Mouse (Mus musculus): ENCODE results near the gene Gm9857.

The Gm9857 gene

DNA sequence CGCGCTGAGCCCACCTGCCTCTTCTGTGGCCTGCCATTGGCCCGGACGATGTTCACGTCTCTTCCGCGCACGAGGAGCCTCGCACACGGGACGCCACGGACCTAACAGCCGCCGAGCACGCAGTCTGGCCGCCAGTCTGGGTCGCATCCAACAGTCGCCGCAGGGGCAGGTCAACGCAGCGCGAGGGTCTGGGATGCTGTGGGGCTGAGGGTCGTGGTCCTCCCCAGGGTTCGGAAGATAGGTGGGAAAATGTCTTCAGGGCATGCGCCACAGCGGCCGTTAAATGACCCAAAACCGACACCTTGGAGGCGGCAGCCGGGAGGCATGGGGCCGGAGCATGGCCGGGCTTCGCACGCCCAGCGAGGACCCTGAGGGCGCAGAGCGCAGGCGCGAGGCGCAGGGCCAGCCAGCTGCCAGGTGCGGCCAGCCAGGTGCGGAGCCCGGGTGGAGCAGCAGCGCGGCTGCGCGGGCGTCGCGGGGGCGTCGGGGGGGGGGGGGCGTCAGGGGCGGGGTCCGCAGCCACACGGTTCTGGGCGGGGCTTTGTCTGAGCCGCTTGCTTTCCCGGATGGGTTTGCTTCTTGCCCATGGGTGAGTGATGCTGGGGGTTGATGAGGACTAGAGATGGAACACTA is at the start of gene Gm9857:
TSS of gene Gm9857 (minus strand) at position 445 of the 633 bp plus-strand sequence.
- in situ Hi-C loops (cut with MboI; ENCODE audit: unreplicated experiment in 2 of 2): no loop called here

DNA sequence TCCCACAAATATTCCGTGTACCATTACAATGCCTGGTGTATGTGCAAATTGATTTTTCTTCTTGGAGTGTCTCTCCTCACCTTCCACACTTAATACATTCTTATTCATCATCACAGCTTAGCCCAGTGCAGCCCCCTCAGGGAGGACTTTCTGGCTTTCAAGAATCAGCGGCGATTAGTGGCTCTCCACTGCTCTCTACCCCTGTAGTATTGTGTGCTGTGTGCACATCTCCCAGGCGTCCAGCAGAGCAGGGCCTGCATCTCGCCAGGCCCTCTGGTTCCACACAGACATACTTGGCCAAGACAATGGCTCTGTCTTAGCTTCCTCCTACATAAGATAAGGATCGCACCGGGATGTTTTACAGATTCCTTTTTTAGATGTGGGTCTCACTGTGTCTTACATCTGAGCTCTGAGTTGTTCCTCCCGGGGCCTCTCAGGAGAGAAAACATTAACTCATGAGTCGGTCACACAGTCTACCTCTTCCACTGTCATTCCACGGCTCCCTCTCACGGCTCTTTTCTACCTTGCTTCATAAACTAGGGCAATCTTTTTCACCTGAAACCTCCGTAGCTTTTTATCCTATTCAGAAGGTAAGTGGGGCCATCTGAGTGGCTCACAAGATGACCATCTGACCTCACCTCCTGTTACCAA is 46.9 kb upstream of the Gm9857 start:
- in situ Hi-C loops (cut with MboI; ENCODE audit: unreplicated experiment in 2 of 2): no loop called here

DNA sequence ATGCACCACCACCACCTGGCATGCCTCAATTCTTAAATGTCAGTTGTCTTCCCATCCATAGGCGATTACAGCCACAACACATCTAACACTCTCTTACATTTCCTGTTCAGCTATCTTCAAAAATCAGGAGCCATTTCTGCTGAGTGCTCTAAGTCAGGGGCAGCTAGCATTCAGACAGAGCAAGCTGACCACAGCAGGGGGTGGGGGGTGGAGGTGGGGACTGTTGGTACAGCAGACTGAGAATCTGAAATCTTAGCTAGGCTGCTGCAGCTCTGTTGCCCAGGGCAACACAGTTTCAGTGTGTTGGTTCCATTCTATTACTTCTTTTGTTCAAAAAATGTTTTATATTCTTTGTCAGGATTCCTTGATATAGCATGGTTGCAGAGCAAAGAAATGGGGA is 46.3 kb upstream of the Gm9857 start:
- in situ Hi-C loops (cut with MboI; ENCODE audit: unreplicated experiment in 2 of 2): no loop called here

DNA sequence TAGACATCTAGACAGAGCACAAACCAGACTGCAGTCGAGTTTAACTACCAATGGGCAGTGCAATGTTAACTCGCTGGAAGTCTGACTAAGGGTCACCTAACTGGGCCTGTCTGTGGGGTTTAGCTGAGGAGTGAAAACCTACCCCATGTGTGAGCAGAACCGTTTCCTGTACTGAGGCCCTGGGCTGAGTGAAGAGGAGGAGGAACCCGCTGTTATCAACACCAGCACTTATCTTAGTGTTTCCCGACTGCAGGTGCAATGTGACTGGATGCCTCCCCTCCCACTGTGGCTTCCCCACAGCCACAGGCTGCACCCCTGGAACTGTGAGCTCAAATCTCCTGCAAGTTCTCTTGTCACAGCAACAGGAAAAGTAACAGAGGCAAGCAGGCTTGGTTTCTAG is 43.7 kb upstream of the Gm9857 start:
- in situ Hi-C loops (cut with MboI; ENCODE audit: unreplicated experiment in 2 of 2): no loop called here

DNA sequence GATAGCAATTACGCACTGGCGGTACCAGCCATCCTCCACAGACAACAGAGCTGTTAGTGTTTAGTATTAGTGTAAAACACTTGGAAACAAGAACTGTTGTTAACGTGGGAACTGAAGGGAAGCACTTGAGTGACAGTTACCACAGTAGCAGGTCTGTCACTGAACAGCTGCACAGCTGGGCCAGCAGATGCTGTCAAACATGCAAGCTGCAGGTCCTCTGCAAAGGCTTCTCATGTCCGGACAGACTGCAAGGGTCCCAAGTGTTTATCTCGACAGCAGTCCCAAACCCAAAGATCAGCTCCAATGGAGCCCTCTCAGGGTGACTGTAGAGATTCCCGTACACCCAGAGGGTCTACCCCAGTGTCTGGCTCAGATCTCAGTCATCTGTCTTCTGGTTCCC is 41.7 kb upstream of the Gm9857 start:
- in situ Hi-C loops (cut with MboI; ENCODE audit: unreplicated experiment in 2 of 2): no loop called here

DNA sequence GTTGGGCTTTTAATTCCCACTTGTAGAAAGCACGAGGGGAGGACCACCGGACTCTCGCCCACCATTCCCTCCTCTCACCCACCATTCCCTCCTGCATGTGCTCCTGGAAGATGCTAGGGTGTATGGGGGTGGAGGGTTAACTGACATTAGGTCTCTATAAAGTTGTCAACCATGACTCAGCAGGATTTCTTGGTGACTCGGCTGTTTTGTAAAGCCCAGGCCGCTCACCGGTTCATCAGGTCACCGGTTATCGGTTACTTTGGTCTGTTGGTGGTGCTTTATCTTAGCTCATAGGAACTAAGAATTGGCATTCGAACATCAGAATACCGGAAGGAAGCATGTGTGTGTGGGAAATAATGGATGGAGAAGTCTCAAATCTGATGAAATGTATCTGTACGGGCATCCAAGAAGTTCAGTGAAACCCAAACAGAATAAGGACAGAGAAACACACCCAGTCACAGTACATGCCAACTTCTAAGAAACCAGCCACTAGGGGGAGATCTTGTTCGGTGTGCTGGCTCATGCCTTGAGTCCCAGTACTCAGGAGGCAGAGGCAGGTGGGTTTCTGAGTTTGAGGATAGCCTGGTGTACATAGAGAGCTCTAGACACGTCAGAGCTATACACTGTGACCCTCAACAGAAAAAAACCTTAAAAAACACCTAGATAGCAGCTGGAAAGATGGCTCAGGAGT is 37.2 kb upstream of the Gm9857 start:
- in situ Hi-C loops (cut with MboI; ENCODE audit: unreplicated experiment in 2 of 2): no loop called here

DNA sequence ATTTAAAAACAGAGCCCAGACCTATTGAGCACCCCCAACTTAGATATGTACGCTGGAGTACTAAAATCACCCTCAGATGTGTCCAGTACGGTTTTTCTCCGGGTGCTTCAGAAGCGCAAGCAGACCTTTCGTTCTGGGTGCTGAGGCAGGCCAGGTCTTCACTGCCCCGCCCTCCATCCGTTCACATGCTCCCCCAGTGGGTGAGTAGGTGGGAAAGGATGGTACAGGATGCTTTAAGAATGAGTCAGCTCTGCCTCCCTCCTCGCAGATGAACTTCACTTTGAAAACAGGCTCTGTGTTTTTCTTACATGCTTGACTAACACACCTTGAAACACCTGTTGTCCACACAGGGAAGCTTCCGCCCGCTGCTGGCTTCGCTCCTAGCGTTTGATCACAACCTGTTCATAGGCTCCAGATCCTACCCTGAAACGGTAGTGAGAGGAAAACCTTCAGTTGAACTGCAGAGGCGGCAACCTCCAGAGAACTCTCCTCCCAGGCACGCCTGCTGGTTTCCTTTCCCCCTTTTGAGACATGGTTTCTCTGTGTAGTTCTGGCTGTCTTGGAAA is 34.8 kb upstream of the Gm9857 start:
- in situ Hi-C loops (cut with MboI; ENCODE audit: unreplicated experiment in 2 of 2): no loop called here

DNA sequence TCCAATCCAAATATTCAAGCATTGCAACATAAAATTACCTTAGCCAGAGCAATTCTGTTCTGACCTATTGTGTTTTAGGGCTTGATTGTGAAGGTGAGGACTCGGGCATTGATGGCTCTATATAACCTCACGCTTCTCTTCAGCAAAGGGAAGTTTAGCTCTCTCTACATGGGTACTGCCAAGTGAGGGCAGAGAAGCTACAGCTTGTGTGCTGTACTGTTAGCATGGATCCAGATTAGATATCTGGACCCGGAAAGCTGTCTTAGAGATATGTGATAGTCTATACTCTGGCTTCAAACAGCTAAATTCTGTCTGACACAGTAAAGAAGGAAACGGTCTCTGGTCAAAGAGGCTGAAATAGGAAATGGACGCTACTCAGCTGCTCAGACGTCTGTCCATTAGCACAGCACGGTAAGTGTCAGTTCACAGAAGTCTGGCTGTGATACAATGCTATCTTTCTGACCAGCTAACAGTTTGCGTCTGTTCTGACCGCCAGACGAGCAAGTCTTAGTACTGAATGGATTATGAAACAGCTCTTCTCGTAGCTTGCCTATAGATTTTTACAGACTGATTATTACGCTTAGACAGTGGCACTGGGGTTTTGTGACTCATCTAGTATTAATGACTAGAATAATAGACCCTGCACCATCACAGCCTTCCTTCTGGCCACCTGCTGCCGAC is 33.9 kb upstream of the Gm9857 start:
- in situ Hi-C loops (cut with MboI; ENCODE audit: unreplicated experiment in 2 of 2): no loop called here

DNA sequence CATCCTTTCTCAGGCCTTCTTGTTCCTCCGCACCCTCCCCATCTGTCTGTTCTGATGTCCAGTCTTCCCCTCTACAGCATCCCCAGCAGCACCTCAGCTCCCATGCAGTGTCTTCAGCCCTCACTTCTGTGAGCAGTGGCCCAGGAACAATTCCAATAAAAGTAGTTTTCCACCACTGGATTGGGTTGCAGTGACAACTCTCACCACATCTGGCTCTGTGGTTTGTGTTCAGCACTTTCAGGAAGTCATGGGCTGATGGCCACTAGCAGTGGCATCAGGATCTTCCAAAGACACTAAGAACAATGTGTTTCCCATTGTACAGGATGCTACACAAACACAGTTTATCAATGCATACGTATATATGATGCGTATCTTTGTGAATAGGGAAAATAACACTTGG is 25.8 kb upstream of the Gm9857 start:
- in situ Hi-C loops (cut with MboI; ENCODE audit: unreplicated experiment in 2 of 2): no loop called here

DNA sequence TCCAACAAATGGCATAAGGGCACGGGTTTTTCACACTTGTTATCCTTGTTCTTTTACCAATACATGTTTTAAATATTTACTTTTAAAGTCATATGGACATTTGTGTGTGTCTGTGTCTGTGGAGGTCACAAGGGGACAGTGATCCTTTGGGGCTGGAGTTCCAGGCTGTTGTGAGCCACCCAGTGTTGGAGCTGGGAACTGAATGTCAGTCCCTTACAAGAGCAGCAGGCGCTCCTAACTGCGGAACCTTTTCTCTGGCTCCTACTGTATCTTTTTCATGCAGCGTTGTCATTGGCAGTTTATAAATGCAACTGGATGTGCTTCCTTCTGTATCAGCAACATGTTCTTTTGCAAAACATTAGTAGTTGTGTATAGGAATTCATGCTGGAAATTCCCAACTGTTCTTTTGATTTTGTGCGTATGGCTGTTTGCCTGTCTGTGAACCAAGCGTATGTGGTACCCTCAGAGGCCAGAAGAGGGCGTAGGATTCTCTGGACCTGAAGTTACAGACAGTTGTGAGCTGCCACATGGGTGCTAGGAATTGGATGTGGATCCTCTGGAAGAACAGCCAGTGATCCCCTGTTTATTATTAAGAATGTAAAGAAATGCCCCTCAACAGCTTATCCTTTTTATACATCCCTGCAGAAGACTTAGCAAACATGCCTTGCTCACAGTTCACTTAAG is 24.3 kb upstream of the Gm9857 start:
- in situ Hi-C loops (cut with MboI; ENCODE audit: unreplicated experiment in 2 of 2): no loop called here

DNA sequence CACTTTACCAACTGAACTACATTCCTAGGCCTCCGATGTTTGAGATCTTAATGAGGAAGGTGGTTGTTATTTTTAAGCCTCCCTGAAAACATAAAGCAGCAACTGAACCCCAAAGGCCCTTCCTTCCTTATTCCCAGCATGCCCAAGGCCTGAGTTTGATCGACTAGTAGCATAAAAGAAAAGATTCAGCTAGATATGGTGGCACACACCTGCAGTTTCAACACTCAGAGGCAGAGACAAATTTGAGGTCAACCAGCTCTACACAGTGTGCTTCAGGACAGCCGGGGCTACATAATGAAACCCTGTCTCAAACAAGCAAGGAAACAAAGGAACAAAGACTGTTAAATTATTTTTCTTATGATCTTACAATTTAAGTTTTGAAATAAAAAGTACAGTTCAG is 23.5 kb upstream of the Gm9857 start:
- in situ Hi-C loops (cut with MboI; ENCODE audit: unreplicated experiment in 2 of 2): no loop called here

DNA sequence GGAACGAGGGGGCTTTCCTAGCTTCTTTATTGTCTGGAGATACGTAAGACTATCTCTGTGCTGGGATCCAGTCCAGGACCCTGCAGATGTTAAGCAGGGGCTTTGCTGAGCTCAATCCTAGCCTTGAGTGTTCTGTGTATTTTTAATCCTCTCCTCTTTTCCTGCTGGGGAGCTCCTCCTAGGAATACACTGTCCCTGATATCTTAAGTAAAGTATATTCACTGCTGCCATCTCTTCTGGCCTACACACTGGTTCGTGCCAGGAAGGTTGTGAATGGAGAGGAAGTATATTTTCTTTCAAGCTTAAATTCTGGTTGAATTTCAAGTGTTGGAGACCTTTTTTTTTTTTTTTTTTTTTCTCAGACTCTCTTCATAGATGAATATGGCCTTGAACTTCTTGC is 23.0 kb upstream of the Gm9857 start:
- in situ Hi-C loops (cut with MboI; ENCODE audit: unreplicated experiment in 2 of 2): no loop called here

DNA sequence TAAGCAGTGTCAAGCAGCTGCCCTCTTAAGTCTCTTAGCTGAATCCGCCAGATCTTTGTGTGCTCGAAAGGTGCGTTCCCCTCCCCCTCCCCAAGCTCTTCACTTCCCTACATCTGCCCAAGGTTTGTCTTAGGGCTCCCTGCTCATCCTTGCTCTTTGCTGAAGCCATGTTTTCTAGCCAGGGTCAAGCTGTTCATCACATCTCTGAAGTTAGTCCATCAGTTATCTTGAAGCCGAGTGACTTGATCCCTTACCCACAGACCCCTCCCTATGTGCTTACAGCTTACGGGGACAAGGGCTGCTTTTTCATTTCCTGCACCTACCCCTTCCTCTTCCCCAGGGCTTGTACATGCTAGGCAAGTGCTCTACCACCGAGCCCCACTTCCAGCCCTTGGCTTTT is 21.4 kb upstream of the Gm9857 start:
- in situ Hi-C loops (cut with MboI; ENCODE audit: unreplicated experiment in 2 of 2): no loop called here

DNA sequence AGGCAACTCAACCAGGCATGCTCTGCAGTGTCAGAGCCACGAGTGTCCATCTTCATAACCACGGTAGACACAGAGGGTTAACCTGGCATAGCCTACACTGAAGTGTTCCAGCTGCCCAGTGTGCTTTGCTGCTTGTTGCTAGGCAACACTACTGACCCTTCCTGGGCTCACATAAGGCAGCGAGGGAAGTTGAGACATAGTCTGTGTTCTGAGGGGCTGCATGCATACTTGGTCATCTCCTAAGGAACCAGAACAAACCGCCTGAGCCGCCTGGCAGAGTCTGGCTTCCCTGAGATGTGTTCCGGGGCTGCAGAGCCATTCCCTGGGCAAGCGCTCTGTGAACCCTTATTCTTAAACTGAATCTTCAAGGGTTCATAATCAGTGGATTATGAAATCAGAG is 21.0 kb upstream of the Gm9857 start:
- in situ Hi-C loops (cut with MboI; ENCODE audit: unreplicated experiment in 2 of 2): no loop called here

DNA sequence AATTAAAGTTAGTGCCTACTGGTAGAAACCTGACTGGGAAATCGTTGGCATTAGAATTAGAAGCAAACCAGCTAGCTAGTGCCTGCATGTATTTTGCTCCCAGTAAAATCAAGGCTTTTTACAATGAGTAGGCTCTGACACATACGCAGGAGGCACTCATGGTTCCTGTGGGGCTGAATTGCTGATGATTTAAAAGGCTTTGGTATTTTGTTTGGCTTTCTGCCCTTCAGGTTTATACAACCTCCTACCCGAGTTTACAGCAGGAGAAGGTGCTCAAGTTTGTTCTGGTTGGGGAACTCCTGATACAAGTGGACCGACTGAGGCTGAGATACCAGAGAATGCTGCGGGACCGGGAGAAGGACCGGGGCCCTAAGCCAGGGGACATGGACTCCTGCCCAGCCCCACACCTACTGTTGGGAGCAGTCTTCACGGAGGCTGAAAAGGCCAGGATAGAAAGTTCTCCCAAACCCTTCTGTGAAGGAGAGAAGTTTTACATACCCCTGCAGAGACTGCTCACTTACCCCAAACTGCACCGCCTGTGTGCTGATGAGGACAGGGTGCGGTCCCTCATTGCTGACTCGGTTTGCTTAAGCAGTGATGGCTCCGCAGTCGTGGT is 19.5 kb upstream of the Gm9857 start:
- in situ Hi-C loops (cut with MboI; ENCODE audit: unreplicated experiment in 2 of 2): no loop called here

DNA sequence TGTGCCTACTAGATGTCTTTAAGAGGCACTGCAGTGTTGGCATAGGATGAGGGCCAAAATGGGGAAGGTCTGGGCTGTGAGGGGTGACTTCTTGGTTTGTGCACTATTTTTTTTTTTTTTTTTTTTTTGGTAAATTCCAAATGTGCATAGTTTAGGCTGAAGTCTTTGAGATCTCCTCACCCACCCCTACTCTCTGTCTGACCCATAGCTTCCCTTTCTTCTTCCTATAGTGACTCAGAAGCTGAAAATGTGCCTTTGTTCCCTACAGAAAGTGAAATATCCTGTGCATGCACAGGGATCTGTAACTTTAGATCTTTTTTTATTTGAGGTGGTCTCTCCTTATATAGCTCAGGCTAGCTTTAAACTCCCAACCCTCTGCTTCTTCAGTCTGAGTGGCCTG is 17.7 kb upstream of the Gm9857 start:
- in situ Hi-C loops (cut with MboI; ENCODE audit: unreplicated experiment in 2 of 2): no loop called here

DNA sequence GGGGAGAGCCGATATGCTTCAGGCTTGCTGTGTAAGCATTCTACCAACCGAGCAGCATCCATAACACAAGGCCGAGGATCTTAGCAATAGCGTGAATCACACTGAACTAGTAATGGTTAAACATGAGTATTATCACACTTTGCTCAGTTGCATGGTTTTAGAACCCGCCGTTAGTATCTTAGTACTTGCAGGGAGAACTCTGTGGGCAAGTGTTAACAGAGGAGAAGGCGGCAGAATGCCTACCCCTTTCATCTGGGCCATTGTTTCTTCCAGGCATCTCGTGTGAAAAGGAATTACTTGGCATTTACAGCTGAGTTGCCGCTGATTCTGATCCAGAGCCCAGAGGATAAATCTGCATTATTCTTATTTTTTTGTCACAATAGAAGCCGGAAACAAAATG is 751 bp upstream of the Gm9857 start:
- in situ Hi-C loops (cut with MboI; ENCODE audit: unreplicated experiment in 2 of 2): no loop called here

DNA sequence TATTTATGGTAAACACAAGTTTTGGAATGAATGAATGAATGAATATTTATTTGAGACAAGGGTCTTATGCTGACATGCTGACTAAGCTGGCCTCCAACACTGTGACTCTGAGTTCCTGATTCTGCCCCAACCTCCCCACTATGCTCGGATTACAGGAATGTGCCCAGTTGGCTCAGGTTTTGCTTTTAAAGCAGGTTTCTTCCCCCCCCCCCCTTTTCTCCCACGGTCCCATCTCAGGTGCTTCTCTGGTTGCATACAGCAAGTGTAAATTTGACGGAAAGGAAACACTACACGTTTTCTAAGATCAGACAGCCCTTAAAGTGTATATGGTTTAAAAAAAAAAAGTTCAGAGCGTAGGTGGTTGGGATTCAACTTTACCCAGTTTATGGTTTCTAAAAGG is 672 bp downstream of the Gm9857 start, which contains the start of gene Henmt1:
TSS of gene Henmt1 (plus strand) at position 301 of the 400 bp plus-strand sequence.
- in situ Hi-C loops (cut with MboI; ENCODE audit: unreplicated experiment in 2 of 2): loop anchor here in 1 of 2 experiments (10.0 kb wide), 1 partner anchor 125 kb away; no protein-coding TSS in a partner anchor

DNA sequence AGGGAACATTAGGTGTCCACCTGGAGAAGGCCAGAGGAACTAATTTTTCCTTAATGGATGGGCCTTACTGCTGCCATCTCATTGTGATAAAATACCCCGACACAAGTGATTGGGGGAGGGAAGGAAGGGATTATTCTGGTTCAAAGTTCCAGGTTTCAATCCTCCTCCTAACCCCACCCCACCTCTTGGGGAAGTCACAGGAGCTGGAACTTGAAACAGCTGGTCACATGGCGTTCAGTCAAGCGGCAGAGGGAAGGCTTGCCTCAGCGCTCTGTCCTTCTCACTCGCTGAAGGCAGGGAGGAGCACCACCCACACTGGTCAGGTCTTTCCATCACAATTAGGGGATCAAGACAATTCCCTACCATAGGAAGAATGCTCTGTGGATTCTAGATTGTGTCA is 1.6 kb downstream of the Gm9857 start:
- in situ Hi-C loops (cut with MboI; ENCODE audit: unreplicated experiment in 2 of 2): loop anchor here in 1 of 2 experiments (10.0 kb wide), 1 partner anchor 126 kb away; no protein-coding TSS in a partner anchor

DNA sequence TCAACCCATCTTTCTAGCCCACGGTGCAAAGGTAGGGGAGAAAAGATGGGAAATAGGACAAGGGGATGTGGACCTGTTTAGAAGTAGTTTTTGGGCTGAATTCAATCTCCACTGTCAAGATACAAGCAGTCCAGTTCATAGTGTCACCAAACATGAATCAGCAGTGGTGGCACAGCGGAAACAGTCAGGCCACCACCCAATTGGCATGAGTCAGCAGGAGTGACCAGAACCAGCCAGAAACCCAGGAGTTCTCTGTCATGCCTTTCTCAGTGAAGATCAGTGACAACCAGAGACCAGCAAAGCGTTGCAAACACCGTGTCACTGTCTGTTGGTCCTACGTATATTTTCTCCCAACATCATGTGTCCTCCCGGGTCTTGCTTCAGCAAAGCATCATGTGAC is 6.7 kb downstream of the Gm9857 start:
- in situ Hi-C loops (cut with MboI; ENCODE audit: unreplicated experiment in 2 of 2): loop anchor here in 1 of 2 experiments (10.0 kb wide), 1 partner anchor 131 kb away; no protein-coding TSS in a partner anchor
